Mouse (Mus musculus): ENCODE measurements at regions not wholly inside any gene's neighbourhood (a gene's known extent, or its start where the extent isn't known, plus 50 kb on each side); places are given as distances from the start of the nearest gene placed in this dataset.

DNA sequence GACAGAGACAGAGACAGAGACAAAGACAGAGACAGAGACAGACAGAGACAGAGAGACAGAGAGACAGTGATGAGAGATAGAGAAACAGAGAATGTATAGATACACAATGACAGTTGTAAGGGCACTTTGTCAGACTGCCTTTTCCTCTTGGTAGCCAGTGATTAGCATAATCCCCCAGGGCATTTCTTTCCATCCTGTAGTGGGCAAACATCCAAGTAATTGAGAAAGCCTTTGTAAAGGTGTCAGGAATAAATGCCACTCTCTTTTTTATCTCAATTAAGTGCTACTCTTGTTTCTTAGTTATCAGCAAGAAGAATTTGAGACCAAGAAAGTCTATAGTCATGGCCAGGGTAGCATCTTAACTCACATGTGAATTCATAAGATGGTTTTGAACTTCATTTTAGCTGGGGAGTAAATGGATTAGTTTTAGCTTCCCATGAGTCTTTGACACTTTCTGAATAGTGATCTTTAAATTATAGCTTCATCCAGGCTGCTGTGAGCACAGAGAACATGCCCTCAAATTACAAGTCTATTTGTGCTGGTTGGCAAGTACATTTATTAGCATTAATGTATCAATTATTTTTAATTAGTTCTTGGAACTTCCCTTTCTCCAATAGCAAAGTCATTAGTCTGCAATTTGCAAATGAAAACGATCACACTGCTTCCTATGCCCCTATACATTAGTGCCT is 1215.9 kb downstream of the Gm9008 start:
- peak; percentile 4 for DNase-seq (ENCODE audit: low read depth, low spot score)

DNA sequence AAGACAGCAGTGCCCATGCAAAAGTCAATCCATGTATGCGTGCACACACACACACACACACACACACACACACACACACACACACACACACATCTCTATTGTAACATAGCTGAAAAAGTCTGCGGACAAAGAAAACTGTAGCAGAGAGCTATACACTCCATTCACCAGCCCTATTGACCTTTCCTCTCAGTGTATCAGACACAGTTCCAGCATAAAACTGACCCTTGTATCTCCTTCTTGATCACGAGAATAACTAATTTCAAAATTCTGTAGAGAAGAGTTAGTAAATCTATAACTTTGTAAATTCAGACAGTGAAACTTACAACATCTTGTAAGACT is 1243.5 kb downstream of the Gm9008 start:
- DNase-seq (ENCODE audit: low read depth, low spot score) = no peak

GRCm38 (mm10) chr6:75253357-75254075 is 1244.1 kb downstream of the Gm9008 start:
- no peak for DNase-seq (ENCODE audit: low read depth, low spot score)

DNA sequence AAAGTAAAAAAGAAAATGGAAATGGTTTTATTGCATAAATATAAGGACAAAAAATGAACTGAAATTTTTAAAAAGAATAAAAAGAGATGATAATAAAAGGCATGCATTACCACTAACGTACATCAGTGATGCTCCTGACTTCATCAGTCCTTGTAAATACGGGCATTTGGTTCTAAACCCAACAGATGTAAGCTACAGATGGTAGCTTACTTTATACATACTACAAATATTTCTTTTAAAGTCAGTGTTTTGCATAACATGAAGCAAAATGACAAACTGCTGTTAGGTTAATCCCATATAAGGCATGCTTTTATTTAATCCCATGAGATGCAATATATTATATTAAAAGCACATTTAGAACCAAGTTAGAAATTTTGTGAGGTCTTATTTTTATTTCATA is 1282.1 kb downstream of the Gm9008 start:
- no peak for DNase-seq (ENCODE audit: low read depth, low spot score)

DNA sequence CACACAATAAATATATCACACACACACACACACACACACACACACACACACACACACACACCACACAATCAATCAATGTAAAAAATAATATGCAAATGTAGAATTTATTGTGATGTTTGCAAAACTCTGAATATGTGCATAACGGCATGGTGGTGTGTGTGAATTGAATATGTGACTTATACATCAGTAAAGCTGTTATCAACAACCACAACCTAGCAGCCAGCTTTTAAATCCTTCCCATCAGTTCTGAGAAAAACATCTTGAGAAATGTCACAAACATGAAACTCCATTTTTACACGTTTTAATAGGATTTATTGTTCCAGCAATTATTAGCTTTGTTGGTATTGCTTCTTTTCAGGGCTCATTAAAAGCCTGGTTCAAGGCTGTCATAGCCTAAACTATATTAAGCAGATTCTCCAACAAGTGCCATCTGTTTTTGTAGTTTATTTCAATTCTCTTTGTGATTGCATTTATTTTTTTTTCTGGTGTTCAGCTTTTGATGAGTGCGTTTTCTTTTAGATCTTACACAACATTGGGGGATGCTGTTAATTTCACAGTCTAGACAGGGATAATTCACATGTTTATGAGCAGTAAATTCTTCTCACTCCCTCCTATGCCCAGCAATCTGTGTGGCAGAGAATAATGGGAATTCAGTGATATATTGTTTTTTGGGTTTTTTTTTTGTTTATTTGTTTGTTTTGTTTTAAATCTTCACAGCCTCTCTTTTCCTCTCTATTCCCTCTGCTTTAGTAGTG is 1284.7 kb downstream of the Gm9008 start:
- DNase-seq (ENCODE audit: low read depth, low spot score) = no peak
